18 mouse cellular contexts compared by ENCODE assay signal in the genomic region with DNA sequence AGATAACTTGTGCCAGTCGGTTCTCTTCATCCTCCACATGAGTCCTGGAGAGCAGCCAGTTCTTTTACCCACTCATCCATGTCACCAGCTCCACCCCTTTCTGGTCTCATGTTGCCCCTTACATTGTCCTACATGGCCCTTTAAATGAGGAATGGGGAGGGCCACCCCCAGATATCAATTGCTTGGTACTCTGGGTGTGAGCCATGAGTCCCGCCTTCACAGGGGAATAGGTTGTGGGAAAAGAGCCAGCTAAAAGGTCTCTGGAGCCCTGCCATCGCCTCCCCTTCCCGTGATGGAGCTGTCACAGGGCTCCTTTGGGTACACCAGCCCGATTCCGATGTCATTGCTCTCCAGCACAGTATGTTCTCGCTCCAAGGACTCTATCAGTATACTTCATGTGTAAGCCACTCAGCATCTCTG. TPM values are rescaled to one million over a fixed set of nuclear protein-coding genes. Genes with fewer than 3 reads are reported as not detected.
"Had no signal": no experiment of that assay in that cellular context is flagged by ENCODE, and none has a peak within 500 bp of the region (broad histone marks: within the 10 kb centered on the region; RNA-seq: fewer than 3 reads in every experiment).

No protein-coding gene starts in this region.

- H3K27ac ChIP-seq: left cerebral cortex, adult 2 months; limb, embryonic 10.5 days; liver, embryonic 15.5 days; neural tube, embryonic 15.5 days had no signal

- ATAC-seq: lung, postnatal 0 days had no signal

- H3K27me3 ChIP-seq: liver, embryonic 15.5 days; neural tube, embryonic 15.5 days had no signal

- DNase-seq: lung, adult 2 months; lung, postnatal 36 days; midbrain, embryonic 14.5 days; right cerebral cortex, adult 18-20 months; right cerebral cortex, postnatal 25 days; thymus, postnatal 36 days had no signal

- H3K9ac ChIP-seq: liver, embryonic 15.5 days; neural tube, embryonic 15.5 days had no signal

- H3K4me2 ChIP-seq: liver, embryonic 11.5 days; liver, embryonic 15.5 days; neural tube, embryonic 15.5 days had no signal

- H3K9me3 ChIP-seq: limb, embryonic 10.5 days; liver, embryonic 15.5 days; neural tube, embryonic 15.5 days had no signal

- H3K36me3 ChIP-seq: limb, embryonic 10.5 days; liver, embryonic 15.5 days; neural tube, embryonic 15.5 days had no signal

- H3K4me3 ChIP-seq: left cerebral cortex, adult 2 months; limb, embryonic 10.5 days; liver, embryonic 15.5 days; myocyte; neural tube, embryonic 15.5 days had no signal

- H3K4me1 ChIP-seq: limb, embryonic 10.5 days; liver, embryonic 15.5 days; neural tube, embryonic 15.5 days had no signal

RNA-seq across cellular contexts. Expression of gene Nppb, which starts 6.1 kb away (rescaled TPM):
- total RNA-seq: layer of hippocampus, postnatal 25 days; left cerebral cortex, adult 2 months; left cerebral cortex, postnatal 14 days; megakaryocyte progenitor cell, adult 5-6 weeks had no signal
- polyA plus RNA-seq: limb, embryonic 10.5 days; liver, embryonic 15.5 days; lung, adult 2 months; lung, postnatal 0 days; midbrain, embryonic 14.5 days; small intestine, adult 2 months; stomach, embryonic 16.5 days had no signal

RNA-seq across cellular contexts. Expression of gene Nppa, which starts 21.1 kb away (rescaled TPM):
- total RNA-seq: layer of hippocampus, postnatal 25 days; left cerebral cortex, adult 2 months; megakaryocyte progenitor cell, adult 5-6 weeks had no signal
- polyA plus RNA-seq: myocyte; small intestine, adult 2 months had no signal
